Mouse (Mus musculus) forebrain, embryonic 15.5 days (tissue): ENCODE measurements at regions not wholly inside any gene's neighbourhood (a gene's known extent, or its start where the extent isn't known, plus 50 kb on each side); places are given as distances from the start of the nearest gene placed in this dataset.

Source experiments
- ATAC-seq: fragments of 200-750 bp; cut with Nextera tagmentation; replicated peaks from 2 replicates; pipeline ENCODE4 v1.8.0; 2017; ENCODE audit warnings: mild to moderate bottlenecking, moderate TSS enrichment, moderate library complexity
- H3K27ac ChIP-seq: fragments of 300-500 bp; sonication (generic); replicated peaks from 2 replicates; pipeline ENCODE4 v1.5.1; 2015; ENCODE audit warnings: mild to moderate bottlenecking, inconsistent platforms
- H3K27me3 ChIP-seq: fragments of 300-500 bp; sonication (generic); 2 replicates; pipeline ENCODE4 v1.6.1; 2015; ENCODE audit warnings: inconsistent platforms
- H3K36me3 ChIP-seq: fragments of 300-500 bp; sonication (generic); 2 replicates; pipeline ENCODE4 v1.6.1; 2015; ENCODE audit warnings: mild to moderate bottlenecking, inconsistent platforms
- H3K4me1 ChIP-seq: fragments of 300-500 bp; sonication (generic); 2 replicates; pipeline ENCODE4 v1.6.1; 2015; ENCODE audit warnings: inconsistent platforms
- H3K4me2 ChIP-seq: fragments of 300-500 bp; sonication (generic); replicated peaks from 2 replicates; pipeline ENCODE4 v1.6.1; 2015; ENCODE audit warnings: mild to moderate bottlenecking, inconsistent platforms
- H3K4me3 ChIP-seq: fragments of 300-500 bp; sonication (generic); 2 replicates; pipeline ENCODE4 v1.5.1; 2015; ENCODE audit warnings: mild to moderate bottlenecking, inconsistent platforms
- H3K9ac ChIP-seq: fragments of 300-500 bp; sonication (generic); replicated peaks from 2 replicates; pipeline ENCODE4 v1.6.1; 2015; ENCODE audit warnings: mild to moderate bottlenecking, inconsistent platforms
- H3K9me3 ChIP-seq: fragments of 300-500 bp; sonication (generic); 2 replicates; pipeline ENCODE4 v1.6.1; 2016; ENCODE audit warnings: inconsistent platforms
- WGBS: fragments of 180-500 bp; shearing (Covaris S2); methylation state at CpG from one replicate; pipeline ENCODE4 v1.1.7; 2015; ENCODE audit warnings: mixed read lengths; 5-methylcytosine and 5-hydroxymethylcytosine counted together

DNA sequence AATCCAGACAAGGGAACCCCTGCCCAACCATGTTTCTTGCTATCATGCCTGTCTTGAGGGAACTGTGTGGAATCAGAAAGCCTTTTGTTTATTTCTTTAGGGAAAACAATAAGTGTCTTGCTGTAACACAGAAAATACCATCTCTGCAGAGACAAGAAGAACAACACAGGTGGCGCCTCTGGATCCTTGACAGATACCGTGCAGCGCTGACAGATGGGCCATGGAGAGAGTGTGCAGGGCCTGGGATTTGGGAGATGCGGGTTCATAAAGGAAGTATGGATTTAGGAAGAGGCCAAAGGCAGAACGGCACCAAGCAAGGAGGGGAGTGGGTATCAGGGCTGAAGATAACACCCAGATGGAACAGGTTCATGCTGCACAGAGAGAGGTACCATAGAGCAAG, 209.3 kb downstream of the Drd1 start:
- WGBS: 79% methylated on average over 5 of the region's 5 CpGs
- no peak overlapping the region for H3K4me2 ChIP-seq
- no peaks in the 10 kb centered on the region for H3K4me1 ChIP-seq
- no peak overlapping the region for H3K9ac ChIP-seq
- H3K9me3 ChIP-seq: no peaks in the 10 kb centered on the region
- no peak overlapping the region for H3K4me3 ChIP-seq
- no peaks in the 10 kb centered on the region for H3K36me3 ChIP-seq
- no peak overlapping the region for H3K27ac ChIP-seq
- no peak for ATAC-seq
- H3K27me3 ChIP-seq: no peaks in the 10 kb centered on the region

- Histone ChIP-seq H3K4me2 (no peak overlapping the region), H3K27me3 (no peaks in the 10 kb centered on the region), H3K4me1 (no peaks in the 10 kb centered on the region), H3K9ac (no peak overlapping the region), H3K36me3 (no peaks in the 10 kb centered on the region), H3K4me3 (no peak overlapping the region), H3K27ac (no peak overlapping the region), H3K9me3 (no peaks in the 10 kb centered on the region)
- ATAC-seq: no peak
- 89% methylated on average over 14 of the region's 14 CpGs for WGBS
These were observed 209.7 kb downstream of the Drd1 start for GRCm38 (mm10) chr13:53845786-53846185.

DNA sequence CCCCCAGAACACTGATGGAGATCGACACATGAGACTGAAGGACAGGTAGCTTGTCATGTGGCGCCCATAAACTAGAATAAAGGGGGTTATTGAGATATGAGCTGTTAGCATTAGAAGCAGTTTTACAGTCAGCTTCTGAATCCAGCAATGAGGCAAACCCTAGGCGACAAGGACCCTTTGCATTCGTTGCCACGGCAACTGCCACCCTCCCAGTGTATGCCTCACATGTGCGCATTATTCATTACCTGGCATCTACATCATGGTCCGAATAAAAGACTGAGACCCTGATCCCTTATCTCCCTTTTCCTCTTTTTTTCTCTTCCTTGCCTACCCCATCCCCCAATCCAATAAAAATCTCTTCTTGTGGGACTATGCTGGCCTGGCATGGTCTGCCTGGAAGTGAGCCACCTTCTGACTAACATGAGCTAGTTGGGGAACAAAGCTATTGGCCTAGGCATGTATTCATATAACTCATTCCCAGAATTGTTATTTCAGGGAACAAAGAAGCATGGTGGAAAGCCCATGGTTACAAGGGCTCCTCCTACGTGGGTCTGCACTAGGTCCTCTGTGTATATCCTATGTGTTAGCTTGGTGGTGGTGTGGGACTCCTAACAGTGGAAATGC, 229.4 kb downstream of the Drd1 start:
- Histone ChIP-seq H3K36me3 (no peaks in the 10 kb centered on the region), H3K4me1 (peaks cover 8% of the 10 kb centered on the region; the same call in 1 of the 2 replicates), H3K4me3 (no peak overlapping the region), H3K27ac (no peak overlapping the region), H3K9me3 (no peaks in the 10 kb centered on the region; the same call in 1 of the 2 replicates), H3K9ac (no peak overlapping the region), H3K4me2 (no peak overlapping the region), H3K27me3 (no peaks in the 10 kb centered on the region)
- WGBS: 55% methylated on average over 8 of the region's 8 CpGs
- peak; percentile 69 for ATAC-seq

DNA sequence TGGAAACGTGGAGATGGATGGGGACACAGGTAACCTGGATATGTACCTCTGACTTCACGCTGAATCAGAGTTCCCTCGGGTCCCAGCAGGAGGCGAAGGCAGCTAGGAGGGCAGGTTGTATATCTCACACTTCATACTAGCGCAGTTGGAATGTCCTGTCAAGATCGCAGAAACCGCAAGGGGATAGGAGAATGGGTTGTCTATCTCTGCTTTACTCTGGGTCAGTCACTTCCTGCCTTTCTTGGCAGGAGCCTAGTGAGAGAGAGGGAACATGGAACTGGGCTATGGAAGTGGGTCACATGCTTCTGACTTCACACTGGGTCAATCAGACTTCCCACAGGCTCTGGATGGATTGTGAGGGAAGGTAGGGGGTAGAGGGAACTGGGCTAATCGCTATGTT, 233.4 kb downstream of the Drd1 start:
- no peak overlapping the region for H3K4me2 ChIP-seq
- H3K27me3 ChIP-seq: no peaks in the 10 kb centered on the region
- peaks cover 8% of the 10 kb centered on the region; the same call in 1 of the 2 replicates for H3K4me1 ChIP-seq
- H3K36me3 ChIP-seq: no peaks in the 10 kb centered on the region
- H3K27ac ChIP-seq: no peak overlapping the region
- WGBS: 79% methylated on average over 8 of the region's 8 CpGs
- H3K4me3 ChIP-seq: no peak overlapping the region
- H3K9ac ChIP-seq: no peak overlapping the region
- no peak for ATAC-seq
- H3K9me3 ChIP-seq: no peaks in the 10 kb centered on the region

DNA sequence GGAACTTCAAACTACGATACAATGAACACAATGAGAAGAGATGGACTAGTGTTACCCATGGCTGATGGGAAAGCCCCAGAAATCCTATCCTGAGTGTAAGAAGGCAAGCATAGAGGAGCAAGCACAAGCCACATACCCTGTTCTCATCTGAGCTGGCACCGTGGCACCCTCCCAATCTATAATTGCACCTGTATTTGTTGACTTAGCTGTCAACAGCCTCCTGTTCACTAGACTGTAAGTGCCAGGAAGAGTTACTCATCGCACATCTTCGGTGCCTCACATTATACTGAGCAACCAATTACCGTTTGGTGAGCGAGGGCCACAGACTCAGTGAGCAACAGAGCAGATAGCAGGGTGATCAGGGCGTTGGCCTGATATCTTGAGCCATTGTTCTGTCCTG, 239.9 kb downstream of the Drd1 start:
- Histone ChIP-seq H3K4me2 (no peak overlapping the region), H3K4me1 (peaks cover 8% of the 10 kb centered on the region; the same call in 1 of the 2 replicates), H3K27me3 (no peaks in the 10 kb centered on the region), H3K9me3 (no peaks in the 10 kb centered on the region), H3K4me3 (no peak overlapping the region), H3K9ac (no peak overlapping the region), H3K36me3 (no peaks in the 10 kb centered on the region), H3K27ac (no peak overlapping the region)
- no peak for ATAC-seq
- 77% methylated on average over 7 of the region's 7 CpGs for whole genome bisulfite sequencing

GRCm38 (mm10) chr13:53814088-53814487, 241.4 kb downstream of the Drd1 start:
- Histone ChIP-seq H3K27me3 (peaks cover 4% of the 10 kb centered on the region; the same call in 1 of the 2 replicates), H3K9me3 (no peaks in the 10 kb centered on the region), H3K4me2 (no peak overlapping the region), H3K36me3 (no peaks in the 10 kb centered on the region), H3K4me1 (peaks cover 8% of the 10 kb centered on the region; the same call in 1 of the 2 replicates), H3K27ac (no peak overlapping the region), H3K9ac (no peak overlapping the region), H3K4me3 (no peak overlapping the region)
- ATAC-seq: no peak
- WGBS: 64% methylated on average over 9 of the region's 9 CpGs

DNA sequence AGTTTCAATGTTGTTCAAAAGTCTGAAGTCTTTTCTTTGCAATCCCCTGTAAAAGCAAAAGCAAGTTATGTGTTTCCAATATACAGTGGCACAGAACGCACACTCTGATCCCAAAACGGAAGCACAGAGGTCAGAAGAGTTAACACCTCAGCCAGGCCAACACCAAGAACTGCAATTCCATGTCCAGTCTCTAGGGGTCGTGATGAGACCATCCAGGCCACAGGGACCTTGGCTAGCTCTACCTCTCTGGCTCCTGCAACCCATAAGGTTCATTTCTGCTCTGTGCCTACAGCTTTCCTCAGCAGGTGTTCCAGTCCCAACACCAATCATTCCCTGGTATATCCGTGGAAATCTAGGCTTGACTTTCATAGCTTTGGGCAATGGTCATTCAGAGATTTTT, 243.6 kb downstream of the Drd1 start:
- no peaks in the 10 kb centered on the region for H3K36me3 ChIP-seq
- no peaks in the 10 kb centered on the region for H3K9me3 ChIP-seq
- peaks cover 23% of the 10 kb centered on the region for H3K4me1 ChIP-seq
- 44% methylated on average over 4 of the region's 4 CpGs for WGBS
- no peak overlapping the region for H3K9ac ChIP-seq
- no peak overlapping the region for H3K27ac ChIP-seq
- no peak for ATAC-seq
- H3K27me3 ChIP-seq: peaks cover 9% of the 10 kb centered on the region
- H3K4me3 ChIP-seq: no peak overlapping the region
- H3K4me2 ChIP-seq: no peak overlapping the region

DNA sequence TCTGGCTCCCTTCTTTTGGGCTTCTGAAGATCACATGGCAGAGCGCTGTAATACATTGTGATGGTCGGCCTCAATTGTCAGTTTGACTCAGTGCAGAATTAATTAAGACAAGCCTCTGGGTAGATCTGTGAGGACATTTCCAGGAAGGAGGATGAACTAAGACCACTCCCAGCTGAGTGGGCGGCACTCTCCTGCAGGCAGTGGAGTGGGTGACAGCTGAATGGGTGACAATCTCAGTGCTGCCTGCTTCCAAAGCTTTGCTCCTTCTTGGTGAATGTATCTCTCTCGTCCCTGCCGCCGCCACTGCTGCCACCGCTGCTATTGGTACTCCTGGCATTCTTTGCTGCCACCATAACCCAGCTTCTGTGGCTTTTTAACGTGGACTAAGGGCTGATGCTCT, 244.4 kb downstream of the Drd1 start:
- Histone ChIP-seq H3K27me3 (peaks cover 9% of the 10 kb centered on the region), H3K4me2 (no peak overlapping the region), H3K4me3 (no peak overlapping the region), H3K4me1 (peaks cover 30% of the 10 kb centered on the region), H3K9ac (no peak overlapping the region), H3K9me3 (no peaks in the 10 kb centered on the region), H3K36me3 (no peaks in the 10 kb centered on the region), H3K27ac (no peak overlapping the region)
- ATAC-seq: no peak
- WGBS: 69% methylated on average over 8 of the region's 8 CpGs

- no peak overlapping the region for H3K4me3 ChIP-seq
- H3K27me3 ChIP-seq: peaks cover 9% of the 10 kb centered on the region
- 23% methylated on average over 13 of the region's 13 CpGs for WGBS
- peaks cover 36% of the 10 kb centered on the region for H3K4me1 ChIP-seq
- 0 out of 2 replicates have a peak, but pooled peaks have one; percentile 32 for ATAC-seq
- H3K9ac ChIP-seq: no peak overlapping the region
- H3K9me3 ChIP-seq: no peaks in the 10 kb centered on the region
- no peak overlapping the region for H3K4me2 ChIP-seq
- H3K27ac ChIP-seq: no peak overlapping the region
- H3K36me3 ChIP-seq: no peaks in the 10 kb centered on the region
These were observed 247.5 kb downstream of the Drd1 start for GRCm38 (mm10) chr13:53807791-53808525.

DNA sequence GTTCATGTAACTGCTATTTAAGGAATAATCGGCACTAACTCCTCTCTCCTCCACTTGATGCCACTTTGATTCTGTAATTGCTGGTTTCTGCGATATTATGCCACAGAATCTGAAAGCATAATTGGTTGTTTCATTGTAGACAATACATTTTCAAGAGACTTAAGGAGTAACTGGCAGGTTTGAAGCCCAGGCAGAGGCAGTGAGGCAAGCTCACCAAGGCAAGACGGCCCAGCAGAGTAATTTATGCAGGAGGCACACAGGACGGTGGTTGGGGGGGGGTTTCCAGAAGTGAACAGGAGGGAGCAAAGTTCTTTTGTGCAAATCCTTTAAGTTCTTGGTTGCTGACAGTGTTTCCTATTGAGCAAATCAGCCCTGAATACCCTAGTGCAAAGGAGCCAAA, 249.6 kb downstream of the Drd1 start:
- Histone ChIP-seq H3K27ac (0 out of 2 replicates have a peak overlapping the region, but pooled peaks have one; percentile 14), H3K9ac (no peak overlapping the region), H3K4me2 (no peak overlapping the region), H3K36me3 (no peaks in the 10 kb centered on the region), H3K27me3 (peaks cover 9% of the 10 kb centered on the region), H3K4me3 (no peak overlapping the region), H3K4me1 (peaks cover 36% of the 10 kb centered on the region), H3K9me3 (no peaks in the 10 kb centered on the region)
- ATAC-seq: peak; percentile 60; the same call in 1 of the 2 replicates
- 30% methylated on average over 4 of the region's 4 CpGs for WGBS

GRCm38 (mm10) chr13:53800978-53801377, 254.5 kb downstream of the Drd1 start:
- no peaks in the 10 kb centered on the region for H3K9me3 ChIP-seq
- H3K27ac ChIP-seq: no peak overlapping the region
- no peaks in the 10 kb centered on the region for H3K36me3 ChIP-seq
- WGBS: 85% methylated on average over 5 of the region's 5 CpGs
- no peak overlapping the region for H3K4me2 ChIP-seq
- no peak overlapping the region for H3K9ac ChIP-seq
- no peak for ATAC-seq
- H3K4me3 ChIP-seq: no peak overlapping the region
- H3K27me3 ChIP-seq: no peaks in the 10 kb centered on the region
- H3K4me1 ChIP-seq: peaks cover 12% of the 10 kb centered on the region; the same call in 1 of the 2 replicates

GRCm38 (mm10) chr13:53788809-53789208, 266.7 kb downstream of the Drd1 start:
- Histone ChIP-seq H3K9ac (no peak overlapping the region), H3K4me1 (no peaks in the 10 kb centered on the region), H3K9me3 (no peaks in the 10 kb centered on the region), H3K4me2 (no peak overlapping the region), H3K27me3 (0 out of 2 replicates have a peak, but pooled peaks cover 2% of the 10 kb centered on the region), H3K27ac (no peak overlapping the region), H3K4me3 (no peak overlapping the region), H3K36me3 (no peaks in the 10 kb centered on the region)
- ATAC-seq: no peak
- 76% methylated on average over 2 of the region's 2 CpGs for WGBS
